Mouse (Mus musculus) adrenal gland, adult 18-20 months (tissue): ENCODE measurements at regions not wholly inside any gene's neighbourhood (a gene's known extent, or its start where the extent isn't known, plus 50 kb on each side); places are given as distances from the start of the nearest gene placed in this dataset.

Experiments
- DNase-seq, 2 experiments: peaks; one replicate each; pipeline ENCODE4 v3.0.0; 2021 to 2022; ENCODE audit warnings: low spot score in 2 of 2

- no peak for DNase-seq
Measured at GRCm38 (mm10) chr2:92544364-92545151, 54.9 kb upstream of the Chst1 start.

DNA sequence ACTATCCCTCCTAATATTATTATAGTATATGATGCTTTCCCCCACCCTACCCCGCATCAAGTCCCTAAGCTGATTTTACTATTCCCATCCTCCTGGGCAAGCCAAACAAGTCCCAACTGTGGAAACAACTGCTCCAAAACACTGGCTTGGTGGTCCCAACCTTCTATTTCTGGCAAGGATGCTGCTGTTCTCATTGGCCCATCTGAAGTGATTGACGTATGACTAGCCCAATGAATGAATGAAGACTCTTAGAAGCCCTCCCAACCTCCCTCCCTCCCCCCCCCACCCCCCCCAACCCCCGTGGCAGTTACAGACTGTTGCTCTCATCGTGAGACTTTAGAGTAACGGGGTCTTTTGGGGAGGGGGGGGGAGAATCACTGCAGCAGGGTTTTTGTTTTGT, 58.7 kb upstream of the Chst1 start:
- DNase-seq = no peak

DNA sequence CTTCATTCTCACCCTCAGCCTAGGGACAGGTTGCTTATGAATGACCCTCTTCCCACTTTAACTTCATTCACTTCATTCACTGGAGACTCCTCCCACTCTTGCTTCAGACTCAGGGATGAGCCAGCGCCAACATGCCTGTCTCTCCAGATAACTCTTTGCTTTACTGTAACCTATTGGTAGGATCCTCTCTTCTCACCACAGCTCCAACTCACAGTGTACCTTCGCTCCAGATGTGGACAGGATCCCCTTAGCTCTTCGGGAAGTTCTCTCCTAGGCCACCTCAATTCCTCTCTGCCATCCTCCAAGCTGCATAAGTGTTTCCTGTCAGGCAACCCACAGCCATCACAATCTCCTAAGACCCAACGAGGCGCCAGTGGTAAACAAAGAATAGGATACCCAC, 67.5 kb upstream of the Chst1 start:
- DNase-seq = no peak

DNA sequence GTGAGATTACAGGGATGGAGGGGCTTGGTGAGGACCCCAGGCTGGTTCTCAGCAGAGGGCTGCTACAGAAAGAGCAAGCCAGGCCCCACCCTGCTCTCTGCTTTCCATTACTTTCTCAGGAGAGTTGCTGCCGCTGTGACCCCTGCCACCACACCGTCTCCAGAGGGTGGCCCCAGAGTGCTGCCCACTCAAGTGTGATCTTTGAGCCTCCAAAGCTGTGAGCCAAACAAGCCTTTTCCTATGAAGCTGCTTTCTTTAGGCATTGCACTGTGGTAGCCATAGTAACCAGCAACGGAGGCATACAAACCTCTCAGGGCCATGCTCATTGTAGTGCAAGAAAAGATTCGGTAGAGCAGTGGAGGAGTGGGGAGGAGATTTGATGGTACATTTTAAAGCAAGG, 68.8 kb upstream of the Chst1 start:
- DNase-seq = peak in 1 of 2 experiments; percentile 13

GRCm38 (mm10) chr2:92529670-92530322, 69.5 kb upstream of the Slc35c1 start:
- peak in 1 of 2 experiments; percentile 20 for DNase-seq

DNA sequence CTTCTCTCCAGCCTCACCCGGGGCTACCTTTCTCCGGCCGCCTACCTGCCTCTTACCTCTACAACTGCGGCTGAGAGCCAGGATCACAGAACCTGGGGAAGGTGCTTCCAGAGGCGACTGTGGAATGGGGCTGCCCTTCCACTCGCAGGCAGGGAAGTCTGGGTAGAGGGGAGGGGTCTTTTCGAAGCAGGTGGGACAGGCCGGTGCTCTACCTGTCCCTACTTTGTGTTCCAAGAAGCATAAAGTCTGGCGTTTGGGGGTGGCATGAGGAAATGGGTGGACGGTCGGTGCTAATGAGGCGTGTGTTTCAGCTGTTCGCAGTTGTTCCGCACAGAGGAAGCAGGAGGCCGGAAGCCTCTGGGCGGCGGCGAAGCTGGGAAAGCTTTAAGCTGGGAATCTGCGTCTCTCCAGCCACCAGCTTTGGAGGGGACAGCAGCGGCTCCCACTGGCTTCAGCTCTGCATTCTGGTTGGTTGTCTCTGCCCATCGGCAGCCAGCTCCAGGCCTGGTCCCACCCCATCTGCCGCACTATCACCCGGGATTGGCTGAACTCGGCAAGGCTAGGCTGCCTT, 68.8 kb upstream of the Slc35c1 start:
- DNase-seq = peak; percentile 58 to 60

DNA sequence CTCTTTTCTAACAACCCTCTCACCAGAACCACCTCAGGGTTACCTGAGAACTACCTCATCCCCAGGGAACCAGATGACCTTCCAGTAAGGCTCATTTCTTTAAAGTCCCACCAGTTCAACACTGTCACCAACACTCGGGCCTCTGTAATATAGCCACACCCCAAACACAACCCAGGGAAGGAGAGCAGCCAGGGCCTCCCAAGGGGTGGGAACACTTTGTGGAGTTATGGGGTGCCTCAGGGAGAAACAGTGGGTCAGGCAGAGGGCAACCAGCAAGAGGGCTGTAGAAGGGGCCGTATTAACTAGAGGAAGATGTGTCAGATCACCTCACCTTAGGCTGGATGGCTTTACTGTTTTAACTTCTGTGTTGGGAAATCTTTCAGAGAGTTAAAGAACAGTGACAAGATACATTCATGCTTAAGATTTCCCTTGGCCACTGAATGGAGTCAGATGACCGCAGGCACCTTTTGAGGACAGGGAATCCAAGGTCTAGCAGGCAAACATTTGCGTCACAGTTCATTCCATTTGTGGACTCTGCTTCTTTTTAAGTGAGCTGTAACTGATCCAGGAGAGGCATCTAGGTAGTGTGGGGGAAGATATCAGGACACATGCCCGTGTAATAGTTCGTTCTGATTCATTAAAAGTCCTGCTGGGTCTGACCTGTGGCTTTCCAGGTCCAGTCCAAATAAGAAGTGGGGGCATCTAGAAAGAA, 67.9 kb upstream of the Slc35c1 start:
- no peak for DNase-seq

- DNase-seq = no peak
Measured at GRCm38 (mm10) chr2:92526676-92527395, 66.5 kb upstream of the Slc35c1 start.

GRCm38 (mm10) chr2:92525628-92526027, 65.3 kb upstream of the Slc35c1 start:
- DNase-seq = no peak

DNA sequence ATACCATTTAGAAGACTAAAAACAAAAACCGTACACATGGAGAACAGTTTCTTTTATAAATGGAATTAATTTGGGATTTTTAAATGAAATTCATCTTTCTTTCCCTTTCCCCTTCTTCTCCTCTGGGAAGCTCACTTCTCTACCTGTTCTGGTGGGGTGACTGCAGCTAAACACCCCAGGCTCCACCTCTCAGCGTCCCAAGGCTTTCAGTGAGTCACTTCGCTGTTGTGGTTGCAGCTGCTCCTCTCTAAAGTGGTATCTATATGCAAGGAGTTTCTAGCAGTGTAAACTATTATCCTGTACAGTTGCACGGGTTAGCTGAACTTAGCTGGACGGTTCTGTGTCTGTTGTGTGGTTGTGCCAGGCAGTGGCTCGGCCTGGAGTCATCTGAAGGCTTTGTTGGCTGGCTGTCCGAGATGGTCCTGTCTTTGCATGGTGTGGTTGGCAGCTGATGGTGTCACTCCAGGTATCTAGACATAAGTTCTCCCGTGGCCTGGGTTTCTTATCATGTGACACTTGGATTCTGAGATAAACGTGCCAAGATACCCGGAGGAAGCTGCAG, 64.8 kb upstream of the Slc35c1 start:
- no peak for DNase-seq

DNA sequence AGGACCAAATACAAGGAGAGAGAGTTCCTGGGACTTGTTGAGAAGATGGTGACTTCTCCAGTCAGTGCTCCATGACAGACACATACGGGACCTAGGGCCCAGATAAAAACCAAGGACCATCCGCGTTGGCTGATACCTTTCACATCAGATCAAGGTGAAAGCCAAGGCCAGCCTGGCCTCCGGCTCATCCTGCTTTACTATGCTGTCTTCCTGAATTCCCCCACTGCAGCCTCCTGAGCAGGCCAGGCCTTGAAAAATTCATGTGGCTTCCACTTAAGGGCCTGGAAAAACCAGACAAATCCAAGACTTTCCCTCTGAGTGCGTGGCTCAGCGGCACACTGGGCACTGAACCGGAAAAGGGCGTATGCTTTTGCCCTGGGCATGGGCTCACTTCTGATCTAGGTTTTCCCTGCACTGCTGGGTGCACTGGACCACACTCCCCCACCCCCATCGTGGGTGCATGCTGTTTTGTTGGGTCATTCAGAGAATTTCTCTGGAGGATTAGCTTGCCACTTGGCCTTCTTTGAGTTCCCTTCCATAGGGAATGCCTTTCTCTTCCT, 64.1 kb upstream of the Slc35c1 start:
- DNase-seq = peak in 1 of 2 experiments; percentile 32

DNA sequence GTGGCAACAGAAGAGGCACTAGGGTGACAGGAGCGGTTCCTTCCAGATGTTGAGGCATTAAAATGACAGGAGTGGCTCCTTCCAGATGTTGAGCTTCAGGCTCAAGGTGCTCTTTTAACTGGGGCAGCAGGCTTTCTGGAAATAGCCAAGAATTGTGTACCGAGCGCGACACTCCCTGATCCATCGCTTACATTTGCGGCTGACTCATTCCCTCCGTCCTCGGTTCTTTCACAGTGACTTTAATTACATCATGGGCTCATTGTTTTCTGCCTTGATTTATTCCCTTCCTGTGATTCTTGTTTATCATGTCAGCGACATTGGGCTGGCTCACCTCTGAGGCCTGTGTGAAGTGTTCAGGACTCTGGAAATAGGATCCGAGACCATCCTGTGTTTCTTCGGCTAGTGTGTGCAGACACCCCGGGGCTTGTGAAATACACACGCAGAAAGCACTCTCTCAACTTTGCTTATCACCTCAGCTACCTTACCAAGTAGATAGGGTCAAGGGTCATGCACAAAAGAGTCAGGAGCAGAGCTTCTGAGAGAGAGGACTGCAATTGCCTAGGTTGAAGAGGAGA, 63.1 kb upstream of the Slc35c1 start:
- DNase-seq = peak in 1 of 2 experiments; percentile 49

- DNase-seq = peak in 1 of 2 experiments; percentile 15
Measured at GRCm38 (mm10) chr2:92521527-92521926, 61.2 kb upstream of the Slc35c1 start.

DNA sequence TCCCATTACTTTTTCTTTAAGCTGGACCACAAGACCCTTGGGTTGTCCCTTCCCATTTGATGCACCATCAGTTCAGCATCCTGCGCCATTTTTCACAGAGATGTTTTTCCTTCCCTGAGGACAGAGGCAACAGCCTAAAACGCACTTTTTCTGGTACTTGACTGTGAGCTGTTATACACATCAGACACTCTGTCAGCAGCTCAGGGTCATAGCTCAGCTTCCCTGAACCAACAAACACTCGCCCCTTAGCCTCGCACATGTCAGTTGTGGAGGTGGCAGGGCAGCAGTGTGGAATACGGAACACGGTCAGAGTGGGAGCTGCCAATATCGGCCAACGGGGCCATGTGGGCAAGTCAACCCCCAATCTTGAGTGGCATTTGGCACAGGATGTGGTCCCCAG, 59.1 kb upstream of the Slc35c1 start:
- peak in 1 of 2 experiments; percentile 29 for DNase-seq

GRCm38 (mm10) chr2:92518891-92519290, 58.6 kb upstream of the Slc35c1 start:
- DNase-seq = peak in 1 of 2 experiments; percentile 27

DNA sequence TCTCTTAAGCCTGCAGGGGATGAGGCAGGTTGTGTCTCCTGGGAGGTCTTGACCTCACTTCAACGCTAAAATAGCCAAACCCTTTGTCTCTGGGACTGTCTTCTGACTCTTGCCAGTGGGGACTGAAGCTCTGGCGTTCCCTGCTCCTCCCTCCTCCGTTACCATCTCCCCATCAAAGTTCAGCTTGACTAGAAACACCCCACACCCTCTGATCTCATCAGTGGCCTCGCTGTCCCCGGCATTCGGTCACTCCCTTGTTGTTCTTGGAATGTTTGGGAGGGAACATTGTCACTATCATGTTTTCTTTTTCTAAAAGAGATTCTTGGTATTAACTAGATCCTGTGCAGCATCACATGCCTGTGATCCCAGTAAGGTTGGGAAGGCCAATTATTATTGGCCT, 54.6 kb upstream of the Slc35c1 start:
- no peak for DNase-seq

- DNase-seq = no peak
Measured at GRCm38 (mm10) chr2:92511771-92512744, 51.7 kb upstream of the Slc35c1 start.
